Mouse (Mus musculus) CD4-positive, CD25-positive, alpha-beta regulatory T cell, adult 4 months (primary cell): Measurements from ENCODE around the gene Zfp831. TPM values are rescaled to one million over a fixed set of nuclear protein-coding genes. Genes with fewer than 3 reads are reported as not detected.

Experiments
- ATAC-seq: one replicate; pipeline ENCODE4 v1.8.0; 2017
- polyA plus RNA-seq, 2 experiments: library from polyadenylated mRNA; unstranded; fragments of 100-300 nt; shearing (Covaris generic); gene quantifications; one replicate each; pipeline ENCODE4 v1.2.1; 2017

The Zfp831 gene
- polyA plus RNA-seq, 2 experiments from 2014 or later = 9.2 to 9.6 TPM

GRCm38 (mm10) chr2:174652864-174653263 lies 9.5 kb downstream of the Zfp831 start:
- no peak for ATAC-seq

- no peak for ATAC-seq
Observed at GRCm38 (mm10) chr2:174655341-174655740, 12.0 kb downstream of the Zfp831 start.

- peak; percentile 72 for ATAC-seq
Observed at GRCm38 (mm10) chr2:174658229-174658844, 15.0 kb downstream of the Zfp831 start.

- ATAC-seq = no peak
Observed at GRCm38 (mm10) chr2:174659874-174660273, 16.5 kb downstream of the Zfp831 start.

DNA sequence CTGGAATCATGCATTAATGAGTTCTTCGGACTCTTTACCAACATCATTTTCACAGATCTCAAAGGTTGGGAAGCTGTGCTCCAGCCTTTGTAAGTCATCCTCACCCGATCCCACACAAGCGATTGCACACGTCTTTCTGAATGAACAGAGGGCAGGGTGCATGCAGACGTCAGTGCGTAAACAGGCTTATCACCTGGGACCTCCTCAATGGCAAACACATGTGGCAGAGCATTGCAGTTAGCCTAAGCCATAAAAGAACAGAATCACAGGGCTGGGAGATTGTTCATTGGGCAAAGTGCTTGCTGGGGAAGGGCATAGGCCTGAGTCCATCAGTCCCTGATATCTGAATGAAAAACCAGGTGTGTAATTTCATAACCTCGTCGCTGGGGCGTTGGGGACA lies 17.0 kb downstream of the Zfp831 start:
- ATAC-seq = no peak

DNA sequence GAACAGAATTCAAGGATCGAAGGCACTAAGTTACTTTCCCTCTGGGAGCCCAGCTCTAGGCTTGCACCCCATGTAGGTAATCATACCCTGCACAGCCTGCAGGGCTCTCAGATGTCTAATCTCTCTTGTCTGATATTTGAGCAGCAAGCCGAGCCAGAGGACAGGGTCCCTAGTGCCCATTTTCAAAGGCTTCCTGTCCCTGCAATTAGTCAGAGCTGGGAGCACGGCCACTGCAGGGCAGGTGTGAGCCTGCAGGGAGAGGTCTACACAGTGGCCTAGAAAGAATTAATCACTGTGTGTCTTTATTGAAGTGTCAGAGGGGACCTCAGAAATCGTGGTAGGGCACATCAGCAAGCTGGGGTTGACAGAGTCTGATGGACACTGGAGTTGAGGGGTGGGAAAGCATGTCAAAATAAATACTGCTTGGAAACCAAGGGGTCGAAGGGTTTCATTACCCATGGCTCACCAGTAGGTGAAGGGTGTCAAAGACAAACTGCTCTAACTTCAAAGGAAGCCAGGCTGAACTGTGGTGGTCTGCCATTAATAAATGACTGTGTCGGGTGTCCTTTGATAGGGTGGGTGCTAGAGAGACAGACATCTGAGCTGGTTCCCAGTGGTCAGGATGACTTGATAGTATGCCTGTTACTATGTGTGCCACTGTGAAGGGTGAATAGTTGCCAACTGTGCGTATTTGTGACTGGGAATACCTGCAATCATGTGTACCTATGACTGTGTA lies 18.3 kb downstream of the Zfp831 start:
- ATAC-seq = no peak

DNA sequence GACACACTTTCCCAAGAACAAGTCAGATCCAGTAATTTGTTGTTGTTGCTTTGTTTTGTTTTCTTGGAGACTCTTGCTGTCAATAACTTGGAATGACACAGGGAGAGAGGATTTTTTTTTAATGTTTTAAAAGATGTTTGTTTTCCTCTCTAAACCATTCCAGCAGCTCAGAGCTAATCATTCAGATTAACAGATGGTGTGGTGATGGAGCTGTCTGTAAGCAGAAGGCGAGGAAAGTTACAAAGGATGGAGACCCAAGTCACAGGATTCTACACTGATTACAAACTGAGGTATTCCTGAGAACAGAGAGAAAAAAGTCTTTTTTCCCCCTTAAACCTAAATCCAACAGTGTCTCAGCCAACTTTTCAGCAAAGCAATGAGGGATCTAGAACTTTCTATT lies 19.3 kb downstream of the Zfp831 start:
- ATAC-seq = no peak

GRCm38 (mm10) chr2:174665404-174665803 lies 22.1 kb downstream of the Zfp831 start:
- ATAC-seq = no peak

- ATAC-seq = no peak
Observed at GRCm38 (mm10) chr2:174668806-174669205, 25.5 kb downstream of the Zfp831 start.

GRCm38 (mm10) chr2:174672506-174673190 lies 29.3 kb downstream of the Zfp831 start:
- ATAC-seq = peak; percentile 26

- peak; percentile 40 for ATAC-seq
Observed at GRCm38 (mm10) chr2:174673592-174674286, 30.4 kb downstream of the Zfp831 start.

- no peak for ATAC-seq
Observed at GRCm38 (mm10) chr2:174674287-174675045, 31.1 kb downstream of the Zfp831 start.

DNA sequence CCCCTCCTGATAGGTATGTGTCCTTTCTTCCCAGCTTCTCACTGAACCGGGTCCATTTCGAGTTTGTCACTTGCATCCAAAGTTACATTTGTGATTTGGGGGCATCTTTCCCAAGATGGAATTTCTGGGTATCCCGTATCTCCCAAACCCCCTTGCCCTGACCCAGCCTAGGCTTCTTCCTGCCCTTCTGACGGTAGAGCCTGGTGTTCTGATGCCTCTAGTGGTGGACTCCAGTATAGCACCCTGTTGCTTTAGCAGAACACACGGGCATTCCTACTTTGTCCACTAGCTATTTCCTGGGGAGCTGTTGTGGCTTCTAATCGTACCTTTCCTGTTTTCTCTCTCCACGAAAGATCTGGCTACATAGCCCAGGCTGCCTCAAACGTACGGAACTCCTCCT lies 32.3 kb downstream of the Zfp831 start:
- ATAC-seq = peak; percentile 81

- ATAC-seq = no peak
Observed at GRCm38 (mm10) chr2:174701351-174701750, 58.0 kb downstream of the Zfp831 start.

DNA sequence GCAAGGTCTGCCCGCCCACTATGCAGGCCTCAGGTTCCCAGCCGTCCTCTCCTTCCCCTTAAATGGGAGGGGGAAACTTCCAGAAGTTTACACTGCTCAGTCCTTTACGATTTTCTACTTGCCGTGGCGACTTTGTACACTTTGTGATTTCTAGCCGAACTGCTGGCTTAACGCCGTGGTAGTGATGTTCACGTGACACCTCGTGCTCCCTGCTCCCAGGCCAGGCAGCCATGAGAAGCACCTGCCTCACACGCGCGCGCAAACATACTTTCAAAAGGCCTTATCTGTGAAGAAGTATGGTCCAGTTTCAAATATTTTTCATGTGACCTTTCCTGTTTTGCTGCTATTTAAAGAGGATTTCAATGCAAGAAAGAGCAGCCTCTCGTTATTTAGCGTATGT lies 63.8 kb downstream of the Zfp831 start:
- no peak for ATAC-seq

GRCm38 (mm10) chr2:174708587-174708986 lies 65.3 kb downstream of the Zfp831 start:
- ATAC-seq = no peak

DNA sequence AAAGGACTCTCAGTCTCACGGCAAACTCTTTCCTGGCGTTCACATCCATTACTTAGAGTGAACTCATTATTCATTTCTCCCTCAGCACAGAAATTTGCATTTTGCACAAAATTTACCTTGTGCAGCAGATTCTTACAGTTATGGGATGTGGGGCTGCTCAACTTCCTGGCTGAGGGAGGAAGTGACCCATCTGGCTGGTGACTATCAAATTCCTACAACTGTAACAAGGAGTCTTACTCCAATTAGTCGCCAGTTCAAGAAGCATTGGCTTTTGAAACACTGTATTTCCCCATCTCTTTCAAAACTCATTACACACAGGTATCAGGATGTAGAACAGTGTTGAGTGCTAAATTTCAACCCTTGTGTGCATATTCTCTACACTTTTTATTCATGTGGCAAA lies 66.9 kb downstream of the Zfp831 start:
- ATAC-seq = no peak

- ATAC-seq = no peak
Observed at GRCm38 (mm10) chr2:174712043-174712442, 68.7 kb downstream of the Zfp831 start.

- no peak for ATAC-seq
Observed at GRCm38 (mm10) chr2:174715938-174716337, 72.6 kb downstream of the Zfp831 start.

DNA sequence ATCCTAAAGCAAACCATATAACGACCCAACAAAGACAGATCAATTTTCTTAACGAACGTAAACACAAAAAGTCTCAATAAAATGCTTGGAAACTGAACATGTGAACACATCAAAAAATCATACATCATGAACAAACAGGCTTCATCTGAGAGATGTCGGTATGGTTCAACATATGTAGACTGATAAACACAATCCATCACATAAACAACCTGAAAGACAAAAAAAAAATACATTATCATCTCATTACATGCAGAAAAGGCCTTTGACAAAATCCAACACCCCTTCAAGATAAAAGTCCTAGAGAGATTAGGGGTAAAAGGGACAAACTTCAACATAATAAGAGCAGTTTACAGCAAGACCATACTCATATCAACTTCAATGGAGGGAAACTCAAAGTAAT lies 74.5 kb downstream of the Zfp831 start:
- ATAC-seq = no peak

DNA sequence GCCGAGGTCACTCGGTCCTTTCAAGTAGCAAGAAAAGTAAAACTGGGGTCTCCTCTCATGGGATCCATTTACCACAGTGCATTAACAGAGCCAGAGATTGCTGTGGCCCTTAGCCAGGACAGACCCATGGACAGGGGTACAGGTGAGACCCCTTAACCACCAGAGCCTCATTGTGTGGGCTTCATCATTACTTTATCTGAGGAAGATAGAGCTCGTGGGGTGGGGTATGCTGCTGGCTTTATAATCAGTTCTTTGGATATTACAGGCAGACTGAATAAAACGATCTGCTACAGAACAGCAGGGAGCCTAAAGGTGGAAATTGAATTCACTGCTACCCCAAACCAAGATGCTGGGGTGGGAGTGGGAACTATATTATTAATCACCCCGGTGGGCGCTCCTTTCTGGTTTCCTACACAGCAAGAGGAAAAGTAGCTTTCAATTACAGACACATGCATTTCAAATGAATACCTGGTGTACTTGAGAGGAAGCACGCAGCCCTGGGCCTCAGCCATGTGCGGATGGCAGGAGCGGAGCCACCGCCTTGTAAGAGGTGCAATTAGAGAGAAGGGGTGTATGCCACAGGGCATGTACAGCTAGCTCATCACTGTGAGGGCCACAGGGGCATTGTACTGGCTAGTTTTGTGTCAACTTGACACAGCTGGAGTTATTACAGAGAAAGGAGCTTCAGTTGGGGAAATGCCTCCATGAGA lies 83.9 kb downstream of the Zfp831 start:
- no peak for ATAC-seq

GRCm38 (mm10) chr2:174731939-174732338 lies 88.6 kb downstream of the Zfp831 start:
- no peak for ATAC-seq
